Mouse (Mus musculus) T-cell, adult 66 days (primary cell): ENCODE results near the gene Gls2. TPM values are rescaled to one million over a fixed set of nuclear protein-coding genes. Genes with fewer than 3 reads are reported as not detected.

ENCODE experiments used
- total RNA-seq, 2 experiments: library from RNA; stranded (reverse); gene quantifications; 3 replicates in 1 of 2; 4 replicates in 1 of 2; pipeline ENCODE4 v1.2.4; 2023

Gene Gls2
- total RNA-seq: under 1 TPM; 0.26 to 0.98 TPM

GRCm38 (mm10) chr10:128194024-128194550, at the start of gene Gls2:
Gls2 (plus strand) TSS chr10:128194457.

GRCm38 (mm10) chr10:128179989-128180388, 14.3 kb upstream of the Gls2 start, which contains the start of gene Rbms2:
Rbms2 (minus strand) TSS chr10:128180297.

GRCm38 (mm10) chr10:128211390-128212108, 17.3 kb downstream of the Gls2 start, which contains the start of gene Spryd4:
Spryd4 (minus strand) TSS chr10:128211807.

GRCm38 (mm10) chr10:128225538-128225937, 31.3 kb downstream of the Gls2 start, which contains the start of gene Mip:
Mip (plus strand) TSS chr10:128225838.

GRCm38 (mm10) chr10:128231697-128232419, 37.6 kb downstream of the Gls2 start, which contains the start of gene Timeless:
Timeless (plus strand) TSS chr10:128232065.

GRCm38 (mm10) chr10:128253677-128254255, 59.5 kb downstream of the Gls2 start, which contains the start of gene Apon:
Apon (plus strand) TSS chr10:128254096.

Other genes starting within 250 kb of the Gls2 start
- gene Hsd17b6, start 186.8 kb upstream of the Gls2 start, total RNA-seq: not detected
- 10 to 100 TPM; 16.2 to 21.7 TPM for gene Prim1, start 179.3 kb upstream of the Gls2 start, total RNA-seq
- 100 to 1,000 TPM; 776 to 815 TPM for gene Naca, start 158.9 kb upstream of the Gls2 start, total RNA-seq
- gene Ptges3, start 135.5 kb upstream of the Gls2 start, total RNA-seq: 100 to 1,000 TPM; 121 to 145 TPM
- gene Atp5b, start 111.2 kb upstream of the Gls2 start, total RNA-seq: 100 to 1,000 TPM; 664 to 698 TPM
- 100 to 1,000 TPM; 118 to 120 TPM for gene Baz2a, start 102.9 kb upstream of the Gls2 start, total RNA-seq
- 10 to 100 TPM; 46.4 to 46.7 TPM for gene Rbms2, start 14.2 kb upstream of the Gls2 start, total RNA-seq
- 10 to 100 TPM; 15.4 to 20.8 TPM for gene Spryd4, start 17.4 kb downstream of the Gls2 start, total RNA-seq
- gene Mip, start 31.4 kb downstream of the Gls2 start, total RNA-seq: not detected
- 10 to 100 TPM; 35.2 to 44.7 TPM for gene Timeless, start 37.6 kb downstream of the Gls2 start, total RNA-seq
- not detected for gene Apon, start 59.6 kb downstream of the Gls2 start, total RNA-seq
- gene Apof, start 74.2 kb downstream of the Gls2 start, total RNA-seq: not detected
- 10 to 100 TPM; 64.1 to 66.5 TPM for gene Stat2, start 76.1 kb downstream of the Gls2 start, total RNA-seq
- not detected for gene Il23a, start 104.3 kb downstream of the Gls2 start, total RNA-seq
- gene Pan2, start 108.9 kb downstream of the Gls2 start, total RNA-seq: 10 to 100 TPM; 41.8 to 43.8 TPM
- gene Cnpy2, start 128.0 kb downstream of the Gls2 start, total RNA-seq: 10 to 100 TPM; 24.5 to 37.2 TPM
- gene Cs, start 143.3 kb downstream of the Gls2 start, total RNA-seq: 10 to 100 TPM; 90.5 to 96.7 TPM
- gene Coq10a, start 174.5 kb downstream of the Gls2 start, total RNA-seq: 10 to 100 TPM; 20.9 to 30.1 TPM
- gene Ankrd52, start 182.7 kb downstream of the Gls2 start, total RNA-seq: 10 to 100 TPM; 56.8 to 58.4 TPM
- not detected for gene Slc39a5, start 206.8 kb downstream of the Gls2 start, total RNA-seq
- gene Nabp2, start 217.0 kb downstream of the Gls2 start, total RNA-seq: 10 to 100 TPM; 45.8 to 50.9 TPM
- 10 to 100 TPM; 29.6 to 33.1 TPM for gene Rnf41, start 217.2 kb downstream of the Gls2 start, total RNA-seq